In the genomic region with DNA sequence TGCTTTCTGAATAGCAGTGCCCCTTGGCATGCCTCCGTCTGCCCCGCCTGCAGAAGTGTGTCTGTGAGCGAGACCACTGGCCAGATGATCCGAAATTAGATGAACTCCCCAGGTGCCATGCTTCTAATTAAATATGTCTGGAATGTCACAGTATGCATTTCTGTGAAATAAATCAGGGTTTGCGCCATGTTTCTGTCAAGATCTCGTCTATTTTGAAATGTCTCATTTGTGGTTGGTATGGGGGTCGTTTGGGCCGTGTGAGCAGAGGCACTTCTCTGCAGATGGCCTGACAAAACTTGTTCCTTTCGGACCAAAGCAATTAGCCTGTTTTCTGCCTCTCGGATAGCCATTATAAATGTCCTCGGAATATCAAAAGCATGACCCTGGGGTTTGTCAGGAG, we compare ENCODE assay signal across 23 mouse cellular contexts.
A peak's percentile ranks its signal among the peaks of the same experiment; 100 is the strongest.
DNase-seq lines count a peak whose midpoint lies in the region; ATAC-seq and TF ChIP-seq lines count a peak whose summit lies in the region.
"Had no signal": no experiment of that assay in that cellular context is flagged by ENCODE, and none has a peak within 500 bp of the region (broad histone marks: within the 10 kb centered on the region; RNA-seq: fewer than 3 reads in every experiment).

No protein-coding gene starts in this region.

- H3K4me2 ChIP-seq in forebrain, embryonic 14.5 days (ENCODE audit: low read length): no peak overlapping the region
- H3K4me2 ChIP-seq in forebrain, postnatal 0 days (ENCODE audit: low read depth): no peak overlapping the region
- no peak overlapping the region for H3K4me2 ChIP-seq in hindbrain, postnatal 0 days (ENCODE audit: low read depth, low read length)
- H3K4me2 ChIP-seq: hindbrain, embryonic 15.5 days; kidney, embryonic 15.5 days; liver, embryonic 15.5 days; lung, embryonic 14.5 days; neural tube, embryonic 13.5 days had no signal

- 0 out of 2 replicates have a peak, but pooled peaks have one; percentile 19 for ATAC-seq in forebrain, embryonic 14.5 days
- ATAC-seq in forebrain, postnatal 0 days: no peak
- ATAC-seq in hindbrain, postnatal 0 days: no peak
- ATAC-seq: activated CD4-positive, CD25-positive, alpha-beta regulatory T cell, adult 4 months; CD4-positive, CD25-positive, alpha-beta regulatory T cell, adult 4 months had no signal

- no peaks in the 10 kb centered on the region for H3K36me3 ChIP-seq in forebrain, embryonic 14.5 days (ENCODE audit: control insufficient read depth, insufficient read depth, low read length)
- H3K36me3 ChIP-seq in forebrain, postnatal 0 days (ENCODE audit: insufficient read depth): no peaks in the 10 kb centered on the region
- H3K36me3 ChIP-seq in hindbrain, postnatal 0 days (ENCODE audit: insufficient read depth, low read length): 0 out of 2 replicates have a peak, but pooled peaks cover under 1% of the 10 kb centered on the region
- H3K36me3 ChIP-seq in hindbrain, embryonic 10.5 days: no peaks in the 10 kb centered on the region
- H3K36me3 ChIP-seq: hindbrain, embryonic 15.5 days; liver, embryonic 15.5 days; neural tube, embryonic 13.5 days had no signal

- no peak for TF ChIP-seq POLR2A in brain, embryonic 14.5 days (IDR thresholded peaks at IDR 0.05; ENCODE audit: borderline replicate concordance, extremely low read depth, insufficient read depth, insufficient read length, poor library complexity, severe bottlenecking)

- 44% methylated on average over 11 of the region's 11 CpGs for WGBS in forebrain, embryonic 14.5 days
- WGBS in forebrain, postnatal 0 days: 43% methylated on average over 11 of the region's 11 CpGs
- 50% methylated on average over 11 of the region's 11 CpGs for WGBS in hindbrain, postnatal 0 days
- 78% methylated on average over 11 of the region's 11 CpGs for WGBS in hindbrain, embryonic 10.5 days

- no peak overlapping the region for H3K9ac ChIP-seq in forebrain, embryonic 14.5 days (ENCODE audit: low read length)
- H3K9ac ChIP-seq in forebrain, postnatal 0 days: no peak overlapping the region
- H3K9ac ChIP-seq in hindbrain, postnatal 0 days (replicated peaks; ENCODE audit: low read length): no peak overlapping the region
- H3K9ac ChIP-seq: hindbrain, embryonic 15.5 days; kidney, embryonic 15.5 days; liver, embryonic 15.5 days; lung, embryonic 14.5 days; neural tube, embryonic 13.5 days had no signal

- peaks cover 9% of the 10 kb centered on the region; the same call in 1 of the 2 replicates for H3K4me1 ChIP-seq in forebrain, embryonic 14.5 days (ENCODE audit: control insufficient read depth, insufficient read depth, low read length)
- H3K4me1 ChIP-seq in forebrain, postnatal 0 days (ENCODE audit: insufficient read depth): 0 out of 2 replicates have a peak, but pooled peaks cover 3% of the 10 kb centered on the region
- H3K4me1 ChIP-seq in hindbrain, postnatal 0 days (ENCODE audit: insufficient read depth, low read length): peaks cover 11% of the 10 kb centered on the region
- peaks cover 12% of the 10 kb centered on the region for H3K4me1 ChIP-seq in hindbrain, embryonic 10.5 days (replicated peaks)
- H3K4me1 ChIP-seq: liver, embryonic 15.5 days had no signal

- H3K27me3 ChIP-seq in forebrain, embryonic 14.5 days (replicated peaks; ENCODE audit: control insufficient read depth, insufficient read depth, low read length): no peaks in the 10 kb centered on the region
- no peaks in the 10 kb centered on the region for H3K27me3 ChIP-seq in forebrain, postnatal 0 days (ENCODE audit: insufficient read depth, low read length)
- H3K27me3 ChIP-seq in hindbrain, postnatal 0 days (ENCODE audit: insufficient read depth, low read length): no peaks in the 10 kb centered on the region
- H3K27me3 ChIP-seq in hindbrain, embryonic 10.5 days (ENCODE audit: insufficient read depth, poor library complexity, severe bottlenecking): no peaks in the 10 kb centered on the region
- H3K27me3 ChIP-seq: hindbrain, embryonic 15.5 days; kidney, embryonic 15.5 days; liver, embryonic 15.5 days; neural tube, embryonic 13.5 days had no signal

- no peak overlapping the region for H3K27ac ChIP-seq in forebrain, embryonic 14.5 days (ENCODE audit: low read depth, low read length)
- H3K27ac ChIP-seq in forebrain, postnatal 0 days (ENCODE audit: low read depth, low read length): no peak overlapping the region
- H3K27ac ChIP-seq in hindbrain, postnatal 0 days: no peak overlapping the region
- H3K27ac ChIP-seq in hindbrain, embryonic 10.5 days: no peak overlapping the region
- H3K27ac ChIP-seq: hindbrain, embryonic 15.5 days; kidney, embryonic 15.5 days; left cerebral cortex, adult 2 months; liver, embryonic 15.5 days; neural tube, embryonic 13.5 days had no signal

- no peaks in the 10 kb centered on the region for H3K9me3 ChIP-seq in forebrain, embryonic 14.5 days (replicated peaks; ENCODE audit: control insufficient read depth, low read length)
- H3K9me3 ChIP-seq in forebrain, postnatal 0 days (ENCODE audit: low read length): no peaks in the 10 kb centered on the region
- no peaks in the 10 kb centered on the region for H3K9me3 ChIP-seq in hindbrain, postnatal 0 days (ENCODE audit: low read length)
- no peaks in the 10 kb centered on the region for H3K9me3 ChIP-seq in hindbrain, embryonic 10.5 days
- H3K9me3 ChIP-seq: hindbrain, embryonic 15.5 days; kidney, embryonic 15.5 days; liver, embryonic 15.5 days; neural tube, embryonic 13.5 days had no signal

- peak; percentile 32 for DNase-seq in forebrain, embryonic 14.5 days (ENCODE audit: low spot score)
- DNase-seq in forebrain, postnatal 0 days: no peak
- DNase-seq in hindbrain, postnatal 0 days (ENCODE audit: low spot score): peak; percentile 47
- DNase-seq in hindbrain, embryonic 10.5 days (ENCODE audit: low spot score): no peak
- peak; percentile 18 for DNase-seq in MN1 (ENCODE audit: low spot score)
- peak; percentile 54 for DNase-seq in brain, embryonic 14.5 days (ENCODE audit: low read depth)
- DNase-seq in urinary bladder, postnatal 4 days (ENCODE audit: low spot score in 2 of 2): no peak
- DNase-seq: adrenal gland, adult 8-10 months; cerebellum, adult 11 months; cerebellum, adult 9-10 months; cerebellum, postnatal 36 days; kidney, adult 18-20 months; kidney, postnatal 25 days; lung, embryonic 14.5 days; lung, postnatal 14 days; right cerebral cortex, postnatal 14 days had no signal

- H3K4me3 ChIP-seq in forebrain, embryonic 14.5 days (ENCODE audit: low read depth, low read length): no peak overlapping the region
- no peak overlapping the region for H3K4me3 ChIP-seq in forebrain, postnatal 0 days (ENCODE audit: low read depth, low read length)
- no peak overlapping the region for H3K4me3 ChIP-seq in hindbrain, postnatal 0 days (ENCODE audit: low read length)
- no peak overlapping the region for H3K4me3 ChIP-seq in hindbrain, embryonic 10.5 days
- H3K4me3 ChIP-seq: hindbrain, embryonic 15.5 days; kidney, embryonic 15.5 days; left cerebral cortex, adult 2 months; liver, embryonic 15.5 days; neural tube, embryonic 13.5 days had no signal

- TF ChIP-seq CTCF in forebrain, postnatal 0 days (IDR thresholded peaks at IDR 0.05; ENCODE audit: low read depth): no peak
- TF ChIP-seq CTCF in hindbrain, postnatal 0 days (IDR thresholded peaks at IDR 0.05; ENCODE audit: low read depth): no peak
- no peak for TF ChIP-seq CTCF in brain, embryonic 14.5 days (IDR thresholded peaks at IDR 0.05; ENCODE audit: borderline replicate concordance, extremely low read depth, insufficient read depth, insufficient read length)

Comparison
In these comparisons a context has a peak if more than half of its experiments do, and no peak if none do; other contexts are left out.
1. DNase-seq: peak in forebrain, embryonic 14.5 days (single experiment), hindbrain, postnatal 0 days (single experiment), MN1 (single experiment) and brain, embryonic 14.5 days (single experiment); none in forebrain, postnatal 0 days (single experiment), hindbrain, embryonic 10.5 days (single experiment) and urinary bladder, postnatal 4 days (0 of 2).